Mouse (Mus musculus) ZHBTc4 (cell line): ENCODE data around the gene Cep152.
A peak's percentile ranks its signal among the peaks of the same experiment; 100 is the strongest.

Experiments
- DNase-seq: peaks from one replicate; pipeline ENCODE4 v3.0.0-alpha.2; 2011; ENCODE audit warnings: low read depth, low spot score

The Cep152 gene

GRCm38 (mm10) chr2:125558634-125559589, 66.0 kb downstream of the Cep152 start:
- no peak for DNase-seq

GRCm38 (mm10) chr2:125555830-125556229, 69.1 kb downstream of the Cep152 start:
- DNase-seq: peak; percentile 51

DNA sequence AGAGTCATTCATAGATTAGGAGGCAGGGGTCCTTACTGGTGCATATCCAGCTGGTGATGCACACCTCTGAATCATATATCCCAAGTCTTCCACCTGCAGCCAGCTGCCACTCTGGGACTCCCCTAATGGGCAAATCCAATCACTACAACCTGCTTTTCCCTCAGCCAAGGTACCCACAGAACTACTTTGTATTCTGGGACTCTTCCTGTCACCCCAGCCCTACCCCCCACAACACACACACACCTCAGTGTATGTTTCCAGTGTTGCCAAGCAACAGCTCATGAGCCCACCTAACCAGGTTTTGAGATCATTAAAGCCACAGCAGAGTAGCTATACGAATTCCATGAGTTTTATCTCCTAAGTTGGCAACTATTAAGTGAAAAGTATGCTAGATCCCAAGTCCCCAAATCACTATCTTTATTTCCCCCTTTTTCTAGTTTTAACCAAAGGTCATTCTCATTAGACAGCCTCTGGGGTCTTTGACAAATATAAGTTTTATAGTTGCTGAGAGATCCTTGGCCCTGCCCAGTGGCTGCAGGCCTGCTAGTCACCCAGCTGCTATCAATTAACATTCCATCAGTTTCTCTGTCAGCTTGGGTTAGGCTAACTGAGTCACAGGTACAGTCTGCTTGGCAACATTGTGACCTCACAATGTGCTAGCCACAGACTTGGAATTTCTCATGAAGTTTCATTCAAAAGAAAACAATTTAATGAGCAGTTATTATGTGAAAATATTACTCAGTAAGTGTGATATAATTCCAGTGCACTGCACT, 75.9 kb downstream of the Cep152 start:
- no peak for DNase-seq

DNA sequence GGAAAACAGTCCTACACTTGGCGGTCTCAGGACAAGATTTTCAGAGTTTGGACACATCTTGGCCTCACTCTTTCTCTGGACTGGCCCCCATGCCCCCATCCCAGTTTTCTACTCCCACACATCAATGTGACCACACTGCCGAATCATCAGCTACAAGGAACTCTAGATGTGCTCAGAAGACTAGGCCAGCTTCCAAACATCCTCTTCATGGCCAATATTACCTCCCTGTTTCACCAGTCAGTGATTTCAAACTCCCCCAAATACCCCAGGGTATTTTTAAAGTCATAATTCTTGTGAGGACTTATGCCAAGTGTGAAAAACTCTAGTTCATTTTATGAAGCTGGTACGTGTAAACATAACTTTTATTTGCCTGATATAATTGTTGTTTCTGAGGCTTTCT, 79.9 kb downstream of the Cep152 start:
- no peak for DNase-seq

GRCm38 (mm10) chr2:125543646-125544045, 81.3 kb downstream of the Cep152 start:
- DNase-seq: no peak

DNA sequence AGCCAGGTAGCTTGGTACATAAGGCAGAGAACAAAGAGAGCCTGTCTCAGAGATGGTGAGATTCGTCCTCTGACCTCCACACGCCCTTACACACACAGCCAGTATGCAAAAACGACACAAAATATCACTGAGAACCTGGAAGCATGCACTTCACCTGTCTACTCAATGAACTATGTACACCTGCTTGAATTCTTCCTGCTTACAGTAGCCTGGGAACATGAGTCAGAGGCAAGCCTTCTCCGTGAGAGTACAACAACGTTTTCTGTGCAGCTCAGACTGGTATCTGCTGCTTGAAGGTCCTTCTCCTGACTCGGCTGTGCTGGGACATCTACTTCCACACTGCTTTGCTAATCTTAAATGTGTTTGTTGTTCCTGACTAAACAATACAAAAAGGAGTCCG, 83.5 kb downstream of the Cep152 start:
- DNase-seq: no peak

DNA sequence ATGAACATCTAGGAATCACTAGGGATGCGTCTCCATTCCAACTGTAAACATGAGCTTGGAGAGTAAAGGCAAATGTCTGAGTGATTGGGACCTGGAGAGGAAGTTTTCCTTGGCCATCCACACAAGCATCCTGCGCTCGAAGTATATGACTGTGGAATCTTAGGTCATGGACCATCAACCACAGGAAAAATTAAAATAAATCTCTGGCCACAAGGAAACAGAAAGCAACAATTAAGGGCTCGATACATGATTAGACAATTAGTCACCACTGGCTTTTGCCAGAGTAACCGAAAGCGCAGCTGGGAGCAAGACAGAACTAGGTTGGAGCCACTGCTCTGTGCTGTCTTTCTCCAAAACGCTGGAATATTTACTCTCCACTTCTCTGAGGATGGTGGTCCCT, 84.3 kb downstream of the Cep152 start:
- DNase-seq: no peak

- DNase-seq: no peak
These were observed 85.3 kb downstream of the Cep152 start for GRCm38 (mm10) chr2:125539640-125540039.

DNA sequence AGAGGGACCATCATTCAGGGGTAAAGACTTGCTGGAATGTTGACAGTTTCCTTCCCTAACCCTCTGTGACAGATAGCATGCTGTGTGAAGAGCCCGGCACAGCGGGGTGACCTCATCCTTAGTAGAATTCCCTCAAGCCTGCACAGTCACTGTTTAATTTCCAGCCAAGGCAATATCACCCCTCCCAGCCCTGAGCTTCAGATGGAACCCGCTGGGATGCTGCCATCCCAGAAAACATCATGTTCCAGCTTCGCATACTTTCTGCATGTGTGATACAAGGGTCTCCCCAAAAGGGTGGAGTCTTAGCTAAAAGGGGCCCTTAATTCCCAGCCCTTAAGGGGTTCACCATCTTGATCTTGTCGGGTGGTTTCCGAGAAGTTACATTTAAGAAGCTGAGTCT, 94.2 kb downstream of the Cep152 start:
- peak; percentile 5 for DNase-seq

DNA sequence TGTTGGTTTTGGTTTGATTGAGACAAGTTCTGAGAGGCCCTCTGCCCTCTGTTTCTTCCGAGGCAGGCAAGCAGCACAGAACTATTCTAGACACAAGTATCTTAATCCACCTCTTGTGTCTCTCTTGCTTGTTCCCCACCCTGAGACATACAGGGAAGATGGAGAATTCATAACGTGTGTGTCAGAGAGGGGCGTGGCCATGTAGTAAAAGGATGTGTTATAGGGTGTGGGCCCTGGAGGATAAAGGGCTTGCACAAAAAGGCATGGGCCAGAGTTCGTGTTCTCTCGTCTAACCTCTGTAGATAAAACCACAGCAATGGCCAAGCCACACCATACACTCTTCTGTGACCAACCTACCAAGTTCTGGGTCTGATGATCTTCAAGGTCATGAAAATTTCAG, 98.3 kb downstream of the Cep152 start:
- DNase-seq: no peak

DNA sequence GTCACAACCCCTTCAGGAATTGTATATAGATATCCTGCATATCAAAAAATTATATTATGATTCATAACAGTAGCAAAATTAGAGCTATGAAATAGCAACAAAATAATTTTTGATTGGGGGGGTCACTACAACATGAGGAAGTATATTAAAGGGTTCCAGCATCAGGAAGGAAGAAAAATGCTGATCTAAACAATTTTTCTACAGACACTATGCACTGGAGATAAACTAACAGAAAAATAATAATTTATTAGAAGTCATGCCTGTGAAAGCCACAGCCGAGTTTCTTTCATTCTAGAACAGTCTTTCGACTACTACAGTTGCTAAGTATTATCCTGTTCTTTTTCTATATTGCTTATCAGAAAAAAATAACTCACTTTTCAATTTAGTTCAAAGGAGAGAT, 99.4 kb downstream of the Cep152 start:
- DNase-seq: no peak

- no peak for DNase-seq
These were observed 108.3 kb downstream of the Cep152 start for GRCm38 (mm10) chr2:125516594-125516993.

DNA sequence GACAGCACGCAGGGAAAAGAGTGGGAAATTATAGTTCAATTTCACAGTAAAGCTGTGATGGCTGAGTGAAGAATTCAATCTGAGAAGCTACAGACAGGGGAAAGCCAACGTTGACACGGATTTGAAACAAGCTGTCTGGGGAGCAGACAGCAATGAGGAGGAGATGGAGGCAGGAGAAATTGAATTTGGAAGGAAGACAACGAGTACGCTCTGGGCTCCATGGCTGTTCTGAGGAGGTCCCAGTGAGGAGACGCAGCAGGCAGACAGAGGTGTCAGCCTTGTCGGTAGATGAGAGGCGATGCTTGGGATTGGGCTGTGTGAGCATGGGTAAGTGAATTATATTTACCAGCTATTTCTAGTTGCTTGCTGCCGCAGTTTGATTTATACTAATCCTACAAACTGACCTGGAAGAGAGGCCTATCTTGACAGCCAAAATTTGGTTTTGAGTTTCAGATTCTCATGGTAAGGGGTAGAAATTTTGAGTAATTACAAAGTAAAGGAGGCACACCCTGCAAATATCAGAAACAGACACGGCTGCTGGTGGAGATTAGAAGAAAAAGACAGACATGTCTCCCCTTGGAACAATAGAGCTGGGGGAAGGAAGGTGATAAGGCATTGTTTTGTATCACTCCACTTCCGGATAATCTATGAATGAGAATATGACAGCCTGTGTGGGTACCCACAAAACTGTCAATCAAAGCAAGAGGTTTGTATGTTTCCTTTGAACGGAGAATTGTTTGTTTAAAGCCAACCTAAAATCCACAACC, 109.4 kb downstream of the Cep152 start:
- no peak for DNase-seq

DNA sequence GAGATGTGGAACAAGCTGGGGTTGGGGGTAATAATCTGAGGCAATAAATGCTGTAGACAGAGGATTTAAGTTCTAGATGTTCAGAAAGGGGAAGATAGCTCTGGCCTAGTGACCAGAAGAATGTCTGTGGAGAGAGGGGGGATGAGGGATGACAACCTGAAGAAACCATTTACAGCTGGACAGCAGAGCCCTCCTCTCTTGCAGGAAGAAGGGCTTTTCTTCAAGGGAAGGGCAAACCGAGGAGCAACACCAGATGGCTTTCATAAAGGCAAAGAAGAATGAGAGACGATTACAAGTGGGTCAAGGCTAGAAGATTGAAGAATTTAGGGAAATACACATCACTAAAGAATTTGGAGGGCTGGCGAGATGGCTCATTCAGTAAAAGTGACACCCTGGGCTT, 110.5 kb downstream of the Cep152 start:
- no peak for DNase-seq
